Mouse (Mus musculus) C2C12 (cell line): ENCODE results near the gene Gm13695.
"Not testable (repeated sequence)": the region's sequence is repeated elsewhere in the genome, so short reads cannot be mapped to it uniquely, and the experiment has no call there.

ENCODE experiments used
- CEBPB ChIP-seq: IDR thresholded peaks from one replicate; pipeline ENCODE4 v1.6.1; 2011; ENCODE audit warnings: low read depth, mild to moderate bottlenecking, control low read depth, moderate library complexity
- CTCF ChIP-seq: IDR thresholded peaks from one replicate; pipeline ENCODE4 v1.5.1; 2011; ENCODE audit not compliant: control insufficient read depth, insufficient read depth, insufficient read length
- MAX ChIP-seq: IDR thresholded peaks from one replicate; pipeline ENCODE4 v1.6.1; 2011; ENCODE audit warnings: mild to moderate bottlenecking, control low read depth
- MYOG ChIP-seq: IDR thresholded peaks from one replicate; pipeline ENCODE4 v1.6.1; 2011; ENCODE audit not compliant: control insufficient read depth, insufficient read length; ENCODE audit errors: extremely low read depth
- USF1 ChIP-seq: IDR thresholded peaks from one replicate; pipeline ENCODE4 v1.6.1; 2011; ENCODE audit warnings: low read depth, mild to moderate bottlenecking, control low read depth, moderate library complexity

DNA sequence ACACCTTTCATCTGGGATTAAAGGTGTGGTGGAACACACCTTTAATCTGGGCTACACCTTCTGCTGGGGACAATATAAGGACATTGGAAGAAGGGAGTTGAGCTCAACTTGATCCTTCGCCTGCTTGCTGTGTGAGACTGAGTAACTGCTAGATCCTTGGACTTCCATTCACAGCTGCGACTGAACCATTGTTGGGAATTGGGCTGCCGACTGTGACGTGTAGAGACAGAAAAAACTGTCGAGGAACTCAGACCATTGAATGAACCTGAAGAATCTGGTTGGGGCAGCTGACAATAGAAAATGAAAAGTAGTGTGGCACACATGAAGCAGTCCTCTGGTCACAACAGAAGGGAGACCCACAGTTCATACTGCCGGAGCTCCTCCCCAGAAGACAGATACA lies 11.7 kb upstream of the Gm13695 start, which contains the start of gene Gm13698:
- not testable (repeated sequence) for TF ChIP-seq CTCF, MAX, MYOG, CEBPB, USF1
